In genomic region chr9:77546010-77546409, GRCm38 (mm10) we compare ENCODE assay signal across 11 mouse cellular contexts. TPM values are rescaled to one million over a fixed set of nuclear protein-coding genes. Genes with fewer than 3 reads are reported as not detected.
DNase-seq lines count a peak whose midpoint lies in the region; ATAC-seq lines count a peak whose summit lies in the region.
"Had no signal": no experiment of that assay in that cellular context is flagged by ENCODE, and none has a peak within 500 bp of the region (broad histone marks: within the 10 kb centered on the region; RNA-seq: fewer than 3 reads in every experiment).

No protein-coding gene starts in this region.

- 0 out of 2 replicates have a peak overlapping the region, but pooled peaks have one; percentile 94 for H3K27ac ChIP-seq in forebrain, embryonic 10.5 days
- no peak overlapping the region for H3K27ac ChIP-seq in forebrain, embryonic 15.5 days (replicated peaks)
- 0 out of 2 replicates have a peak overlapping the region, but pooled peaks have one; percentile 90 for H3K27ac ChIP-seq in limb, embryonic 10.5 days
- no peak overlapping the region for H3K27ac ChIP-seq in forebrain, embryonic 16.5 days (ENCODE audit: low read length)

- no peak overlapping the region; the same call in 1 of the 2 replicates for H3K4me2 ChIP-seq in forebrain, embryonic 15.5 days (replicated peaks)
- no peak overlapping the region for H3K4me2 ChIP-seq in forebrain, embryonic 16.5 days (ENCODE audit: low read length)

- peak overlapping the region; percentile 86 for H3K4me3 ChIP-seq in forebrain, embryonic 10.5 days
- H3K4me3 ChIP-seq in forebrain, embryonic 15.5 days = no peak overlapping the region
- H3K4me3 ChIP-seq in limb, embryonic 10.5 days = 0 out of 2 replicates have a peak overlapping the region, but pooled peaks have one; percentile 88
- H3K4me3 ChIP-seq in forebrain, embryonic 16.5 days (replicated peaks; ENCODE audit: low read length) = no peak overlapping the region

- H3K27me3 ChIP-seq in forebrain, embryonic 10.5 days (ENCODE audit: poor library complexity, severe bottlenecking) = 0 out of 2 replicates have a peak, but pooled peaks cover 3% of the 10 kb centered on the region
- H3K27me3 ChIP-seq in forebrain, embryonic 15.5 days = no peaks in the 10 kb centered on the region
- no peaks in the 10 kb centered on the region for H3K27me3 ChIP-seq in limb, embryonic 10.5 days (ENCODE audit: low read depth, poor library complexity, severe bottlenecking)
- no peaks in the 10 kb centered on the region for H3K27me3 ChIP-seq in forebrain, embryonic 16.5 days (replicated peaks; ENCODE audit: control insufficient read depth, insufficient read depth, low read length)
- H3K27me3 ChIP-seq: heart, embryonic 13.5 days had no signal

- no peak for ATAC-seq in forebrain, embryonic 15.5 days (replicated peaks)
- no peak for ATAC-seq in forebrain, embryonic 16.5 days

- no peak overlapping the region for H3K9ac ChIP-seq in forebrain, embryonic 15.5 days (replicated peaks)
- H3K9ac ChIP-seq in forebrain, embryonic 16.5 days (replicated peaks; ENCODE audit: low read depth, low read length) = no peak overlapping the region

- peaks cover 3% of the 10 kb centered on the region; the same call in 1 of the 2 replicates for H3K36me3 ChIP-seq in forebrain, embryonic 10.5 days (replicated peaks)
- no peaks in the 10 kb centered on the region for H3K36me3 ChIP-seq in forebrain, embryonic 15.5 days
- no peaks in the 10 kb centered on the region for H3K36me3 ChIP-seq in limb, embryonic 10.5 days
- H3K36me3 ChIP-seq in forebrain, embryonic 16.5 days (ENCODE audit: control insufficient read depth, insufficient read depth) = no peaks in the 10 kb centered on the region
- H3K36me3 ChIP-seq: heart, embryonic 13.5 days had no signal

- no peak for DNase-seq in forebrain, embryonic 10.5 days (ENCODE audit: extremely low spot score, low spot score)
- peak; percentile 21 for DNase-seq in A20 (ENCODE audit: low read depth, low spot score)
- DNase-seq in induced T-regulatory cell, adult 2 months (ENCODE audit: low read depth) = peak; percentile 27
- no peak for DNase-seq in limb, embryonic 10.5 days (ENCODE audit: low spot score)
- DNase-seq in layer of hippocampus, adult 9-11 months = no peak
- no peak for DNase-seq in frontal cortex, postnatal 10 days (ENCODE audit: low spot score in 2 of 2)
- DNase-seq: midbrain, embryonic 14.5 days; right cerebral cortex, postnatal 14 days had no signal

- 59% methylated on average over 3 of the region's 3 CpGs for WGBS in forebrain, embryonic 10.5 days
- 66% methylated on average over 3 of the region's 3 CpGs for WGBS in forebrain, embryonic 15.5 days
- 54% methylated on average over 3 of the region's 3 CpGs for WGBS in limb, embryonic 10.5 days
- 60% methylated on average over 3 of the region's 3 CpGs for WGBS in forebrain, embryonic 16.5 days

- no peaks in the 10 kb centered on the region for H3K9me3 ChIP-seq in forebrain, embryonic 10.5 days
- H3K9me3 ChIP-seq in forebrain, embryonic 15.5 days = no peaks in the 10 kb centered on the region
- H3K9me3 ChIP-seq in limb, embryonic 10.5 days (replicated peaks) = no peaks in the 10 kb centered on the region
- H3K9me3 ChIP-seq in forebrain, embryonic 16.5 days (ENCODE audit: control insufficient read depth, low read length) = no peaks in the 10 kb centered on the region
- H3K9me3 ChIP-seq: heart, embryonic 13.5 days had no signal

- H3K4me1 ChIP-seq in forebrain, embryonic 10.5 days = peaks cover 62% of the 10 kb centered on the region
- H3K4me1 ChIP-seq in forebrain, embryonic 15.5 days = peaks cover 27% of the 10 kb centered on the region
- peaks cover 20% of the 10 kb centered on the region for H3K4me1 ChIP-seq in limb, embryonic 10.5 days
- H3K4me1 ChIP-seq in forebrain, embryonic 16.5 days (replicated peaks; ENCODE audit: control insufficient read depth, insufficient read depth, low read length) = peaks cover 15% of the 10 kb centered on the region

RNA-seq across cellular contexts. Expression of gene Lrrc1, which starts 1.3 kb away (rescaled TPM):
- polyA plus RNA-seq in forebrain, embryonic 10.5 days (2016; fragmentation: Nextera tagmentation; extraction: Ambion mirVana) = 14.4 and 15.9 TPM in 2 replicates
- polyA plus RNA-seq in forebrain, embryonic 15.5 days (2015; fragmentation: Nextera tagmentation; extraction: Ambion mirVana) = 8.4 and 9.4 TPM in 2 replicates
- polyA plus RNA-seq in limb, embryonic 10.5 days (2016; fragmentation: Nextera tagmentation; extraction: Ambion mirVana) = 4.9 and 5.4 TPM in 2 replicates
- polyA plus RNA-seq in forebrain, embryonic 16.5 days (2015; fragmentation: Nextera tagmentation; extraction: Ambion mirVana) = 7.7 and 9.3 TPM in 2 replicates

Comparison
In these comparisons a context has a peak if more than half of its experiments do, and no peak if none do; other contexts are left out.
1. H3K27ac ChIP-seq: peak in forebrain, embryonic 10.5 days (single experiment) and limb, embryonic 10.5 days (single experiment); none in forebrain, embryonic 15.5 days (single experiment) and forebrain, embryonic 16.5 days (single experiment).
2. H3K4me3 ChIP-seq: peak in forebrain, embryonic 10.5 days (single experiment) and limb, embryonic 10.5 days (single experiment); none in forebrain, embryonic 15.5 days (single experiment) and forebrain, embryonic 16.5 days (single experiment).
3. DNase-seq: peak in A20 (single experiment) and induced T-regulatory cell, adult 2 months (single experiment); none in forebrain, embryonic 10.5 days (single experiment), limb, embryonic 10.5 days (single experiment), layer of hippocampus, adult 9-11 months (single experiment) and frontal cortex, postnatal 10 days (0 of 2).